7 mouse cellular contexts compared by ENCODE assay signal in the genomic region with DNA sequence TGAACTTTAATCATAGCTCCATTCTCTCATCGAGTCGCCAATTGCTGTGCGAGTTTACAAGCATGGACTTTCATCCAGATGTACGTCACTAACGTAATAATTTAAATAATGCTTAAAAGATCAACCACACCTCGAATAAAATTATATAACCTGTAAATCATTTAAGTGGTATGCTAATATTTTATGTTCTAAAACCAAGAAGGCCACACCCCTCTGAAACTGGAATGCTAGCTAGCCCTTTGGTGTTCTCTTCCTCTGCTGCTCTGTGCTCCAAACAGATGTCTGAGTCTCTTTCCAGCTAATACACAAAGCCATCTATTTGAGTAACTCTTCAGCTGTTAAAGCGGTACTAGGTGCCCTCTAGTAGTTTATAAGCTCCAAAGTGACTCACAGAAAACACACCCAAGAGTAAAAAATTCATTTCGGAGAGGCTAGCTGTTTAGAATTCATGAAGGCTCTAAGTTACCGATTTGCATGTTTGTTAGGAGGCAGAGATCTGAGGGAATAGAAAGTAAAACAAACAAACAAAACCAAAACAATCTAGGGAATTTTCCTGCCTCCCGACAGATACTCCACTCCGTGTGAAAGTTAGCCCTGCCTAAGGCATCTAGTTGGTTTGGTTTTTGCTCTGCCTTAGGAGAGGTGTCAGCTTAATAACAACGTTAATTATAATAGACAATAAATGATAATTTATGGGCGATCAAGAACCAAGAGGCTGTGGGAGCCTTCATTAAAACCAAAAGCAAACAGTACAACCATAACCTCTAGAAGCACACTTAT. TPM values are rescaled to one million over a fixed set of nuclear protein-coding genes. Genes with fewer than 3 reads are reported as not detected.
DNase-seq lines count a peak whose midpoint lies in the region; ATAC-seq and TF ChIP-seq lines count a peak whose summit lies in the region.

No protein-coding gene starts in this region.

- H3K27me3 ChIP-seq in embryonic facial prominence, embryonic 15.5 days: no peaks in the 10 kb centered on the region
- H3K27me3 ChIP-seq in liver, postnatal 0 days (ENCODE audit: insufficient read depth, low read length): no peaks in the 10 kb centered on the region
- no peaks in the 10 kb centered on the region for H3K27me3 ChIP-seq in stomach, postnatal 0 days (ENCODE audit: control insufficient read depth, insufficient read depth, low read length)

- H3K36me3 ChIP-seq in embryonic facial prominence, embryonic 15.5 days: peaks cover 5% of the 10 kb centered on the region
- peaks cover 12% of the 10 kb centered on the region for H3K36me3 ChIP-seq in liver, postnatal 0 days (replicated peaks; ENCODE audit: insufficient read depth, low read length)
- 0 out of 2 replicates have a peak, but pooled peaks cover 3% of the 10 kb centered on the region for H3K36me3 ChIP-seq in stomach, postnatal 0 days (ENCODE audit: control insufficient read depth, insufficient read depth, low read length)

- H3K9me3 ChIP-seq in embryonic facial prominence, embryonic 15.5 days (replicated peaks): no peaks in the 10 kb centered on the region
- H3K9me3 ChIP-seq in liver, postnatal 0 days (ENCODE audit: low read length): no peaks in the 10 kb centered on the region
- H3K9me3 ChIP-seq in stomach, postnatal 0 days (ENCODE audit: control insufficient read depth, low read length): no peaks in the 10 kb centered on the region

- DNase-seq in Muller cell, postnatal 12 days (ENCODE audit: inconsistent ontology term): peak; percentile 59
- peak; percentile 65 for DNase-seq in induced T-regulatory cell, adult 2 months (ENCODE audit: low read depth)
- DNase-seq in liver, postnatal 0 days: no peak
- no peak for DNase-seq in stomach, postnatal 0 days (ENCODE audit: low spot score)
- no peak for DNase-seq in gastrocnemius, postnatal 4 days (ENCODE audit: low spot score in 2 of 2)
- DNase-seq in cerebellum, postnatal 25 days: no peak

- peak overlapping the region; percentile 89 for H3K27ac ChIP-seq in embryonic facial prominence, embryonic 15.5 days (replicated peaks)
- peak overlapping the region; percentile 95 for H3K27ac ChIP-seq in liver, postnatal 0 days (ENCODE audit: low read depth)
- H3K27ac ChIP-seq in stomach, postnatal 0 days (replicated peaks): peak overlapping the region; percentile 81

- peak overlapping the region; percentile 56 for H3K4me2 ChIP-seq in embryonic facial prominence, embryonic 15.5 days (replicated peaks)
- peak overlapping the region; percentile 79 for H3K4me2 ChIP-seq in liver, postnatal 0 days (ENCODE audit: low read depth, low read length)
- peak overlapping the region; percentile 56 for H3K4me2 ChIP-seq in stomach, postnatal 0 days (replicated peaks; ENCODE audit: low read depth)

- H3K4me3 ChIP-seq in embryonic facial prominence, embryonic 15.5 days (replicated peaks): peak overlapping the region; percentile 98
- H3K4me3 ChIP-seq in liver, postnatal 0 days (ENCODE audit: low read depth, low read length): peak overlapping the region; percentile 93
- H3K4me3 ChIP-seq in stomach, postnatal 0 days (ENCODE audit: low read depth, low read length): peak overlapping the region; percentile 97

- no peak for TF ChIP-seq EP300 in liver, postnatal 0 days (IDR thresholded peaks at IDR 0.05; ENCODE audit: low read depth)
- no peak for TF ChIP-seq EP300 in stomach, postnatal 0 days (optimal IDR thresholded peaks at IDR 0.05)

- H3K9ac ChIP-seq in embryonic facial prominence, embryonic 15.5 days: no peak overlapping the region
- H3K9ac ChIP-seq in liver, postnatal 0 days (replicated peaks): no peak overlapping the region
- H3K9ac ChIP-seq in stomach, postnatal 0 days (ENCODE audit: low read length): no peak overlapping the region

- TF ChIP-seq CTCF in liver, postnatal 0 days (IDR thresholded peaks at IDR 0.05; ENCODE audit: low read depth): no peak
- no peak for TF ChIP-seq CTCF in stomach, postnatal 0 days (IDR thresholded peaks at IDR 0.05; ENCODE audit: low read depth)

- 53% methylated on average over 13 of the region's 13 CpGs for WGBS in embryonic facial prominence, embryonic 15.5 days
- 47% methylated on average over 13 of the region's 13 CpGs for WGBS in liver, postnatal 0 days (ENCODE audit: insufficient replicate concordance)
- 43% methylated on average over 13 of the region's 13 CpGs for WGBS in stomach, postnatal 0 days

- peaks cover 13% of the 10 kb centered on the region for H3K4me1 ChIP-seq in embryonic facial prominence, embryonic 15.5 days
- H3K4me1 ChIP-seq in liver, postnatal 0 days (ENCODE audit: insufficient read depth): peaks cover 11% of the 10 kb centered on the region
- no peaks in the 10 kb centered on the region for H3K4me1 ChIP-seq in stomach, postnatal 0 days (replicated peaks; ENCODE audit: control insufficient read depth, insufficient read depth)

- ATAC-seq in embryonic facial prominence, embryonic 15.5 days (ENCODE audit: insufficient number of reproducible peaks, low FRiP score, low TSS enrichment, low read depth): no peak
- ATAC-seq in liver, postnatal 0 days: no peak
- ATAC-seq in stomach, postnatal 0 days (ENCODE audit: low FRiP score, low TSS enrichment): no peak

RNA-seq across cellular contexts. Expression of a gene that starts 1.1 kb away (rescaled TPM):
- 65.5 and 69.5 TPM in 2 replicates for polyA plus RNA-seq in embryonic facial prominence, embryonic 15.5 days (2015; fragmentation: Nextera tagmentation; extraction: Ambion mirVana)
- polyA plus RNA-seq in liver, postnatal 0 days (2015; fragmentation: Nextera tagmentation; extraction: Ambion mirVana): 12.5 and 13.3 TPM in 2 replicates
- 16.0 and 18.4 TPM in 2 replicates for polyA plus RNA-seq in stomach, postnatal 0 days (2015; fragmentation: Nextera tagmentation; extraction: Ambion mirVana)
- total RNA-seq in gastrocnemius, postnatal 4 days (2021): 10 to 100 TPM; 26.9 to 28.7 TPM

RNA-seq across cellular contexts. Expression of a gene that starts 59.7 kb away (rescaled TPM):
- 1.9 and 2.5 TPM in 2 replicates for polyA plus RNA-seq in embryonic facial prominence, embryonic 15.5 days (2015; fragmentation: Nextera tagmentation; extraction: Ambion mirVana)
- 1.7 and 2.0 TPM in 2 replicates for polyA plus RNA-seq in liver, postnatal 0 days (2015; fragmentation: Nextera tagmentation; extraction: Ambion mirVana)
- 1.1 and 1.3 TPM in 2 replicates for polyA plus RNA-seq in stomach, postnatal 0 days (2015; fragmentation: Nextera tagmentation; extraction: Ambion mirVana)
- total RNA-seq in gastrocnemius, postnatal 4 days (2021): under 1 TPM; 0.60 to 0.61 TPM

RNA-seq across cellular contexts. Expression of a gene that starts 59.7 kb away (rescaled TPM):
- 108 and 111 TPM in 2 replicates for polyA plus RNA-seq in embryonic facial prominence, embryonic 15.5 days (2015; fragmentation: Nextera tagmentation; extraction: Ambion mirVana)
- polyA plus RNA-seq in liver, postnatal 0 days (2015; fragmentation: Nextera tagmentation; extraction: Ambion mirVana): 41.2 and 41.9 TPM in 2 replicates
- 48.4 and 50.8 TPM in 2 replicates for polyA plus RNA-seq in stomach, postnatal 0 days (2015; fragmentation: Nextera tagmentation; extraction: Ambion mirVana)
- total RNA-seq in gastrocnemius, postnatal 4 days (2021): 100 to 1,000 TPM; 159 to 164 TPM

Comparison
In these comparisons a context has a peak if more than half of its experiments do, and no peak if none do; other contexts are left out.
1. DNase-seq: peak in Muller cell, postnatal 12 days (single experiment) and induced T-regulatory cell, adult 2 months (single experiment); none in liver, postnatal 0 days (single experiment), stomach, postnatal 0 days (single experiment), gastrocnemius, postnatal 4 days (0 of 2) and cerebellum, postnatal 25 days (0 of 2).
2. Peak in every context shown above with its lines, with median percentiles within 50 percentile points of each other: H3K27ac ChIP-seq, H3K4me2 ChIP-seq and H3K4me3 ChIP-seq.